Mouse (Mus musculus): ENCODE data around the gene Nbeal2. TPM values are rescaled to one million over a fixed set of nuclear protein-coding genes. Genes with fewer than 3 reads are reported as not detected.

Gene Nbeal2
- total and polyA plus RNA-seq, 2 experiments: 2.1 to 11.6 TPM

GRCm38 (mm10) chr9:110672462-110673106, 18.6 kb upstream of the Nbeal2 start:
- Histone ChIP-seq H3K4me3 (ENCODE audit: insufficient read depth, low read depth, low read length) (no peak overlapping the region), H3K9ac (ENCODE audit: low read depth, low read length) (no peak overlapping the region), H3K27ac (replicated peaks; ENCODE audit: insufficient read depth, low read depth, low read length) (no peak overlapping the region), H3K4me1 (ENCODE audit: control insufficient read depth, insufficient read depth, low read length) (peaks cover 16% of the 10 kb centered on the region; the same call in 1 of the 2 replicates), H3K27me3 (ENCODE audit: control insufficient read depth, insufficient read depth, low read length) (no peaks in the 10 kb centered on the region), H3K36me3 (ENCODE audit: control insufficient read depth, insufficient read depth, low read length) (no peaks in the 10 kb centered on the region), H3K79me2 (ENCODE audit: control insufficient read depth, insufficient read depth, low read length) (peaks cover 58% of the 10 kb centered on the region)
- DNase-seq (ENCODE audit: extremely low read depth, low read depth, low spot score): peak; percentile 56
- TF ChIP-seq POLR2A (IDR thresholded peaks at IDR 0.05; ENCODE audit: extremely low read depth, insufficient read depth, low read length): no peak
- peak; percentile 97 for TF ChIP-seq CTCF (IDR thresholded peaks at IDR 0.05; ENCODE audit: low read depth, low read length)
- WGBS: 62% methylated on average over 7 of the region's 7 CpGs

GRCm38 (mm10) chr9:110669785-110670184, 15.8 kb upstream of the Nbeal2 start:
- no peak for DNase-seq (ENCODE audit: extremely low read depth, low read depth, low spot score)
- WGBS: 90% methylated on average over 5 of the region's 5 CpGs
- TF ChIP-seq POLR2A (IDR thresholded peaks at IDR 0.05; ENCODE audit: extremely low read depth, insufficient read depth, low read length) (no peak), CTCF (IDR thresholded peaks at IDR 0.05; ENCODE audit: low read depth, low read length) (no peak)
- peaks cover 17% of the 10 kb centered on the region; the same call in 1 of the 2 replicates for H3K4me1 ChIP-seq (ENCODE audit: control insufficient read depth, insufficient read depth, low read length)
- peaks cover 53% of the 10 kb centered on the region for H3K79me2 ChIP-seq (ENCODE audit: control insufficient read depth, insufficient read depth, low read length)
- H3K4me3 ChIP-seq (ENCODE audit: insufficient read depth, low read depth, low read length): no peak overlapping the region
- H3K27ac ChIP-seq (replicated peaks; ENCODE audit: insufficient read depth, low read depth, low read length): no peak overlapping the region
- H3K36me3 ChIP-seq (ENCODE audit: control insufficient read depth, insufficient read depth, low read length): no peaks in the 10 kb centered on the region
- H3K27me3 ChIP-seq (ENCODE audit: control insufficient read depth, insufficient read depth, low read length): no peaks in the 10 kb centered on the region
- no peak overlapping the region for H3K9ac ChIP-seq (ENCODE audit: low read depth, low read length)

GRCm38 (mm10) chr9:110668601-110669293, 14.8 kb upstream of the Nbeal2 start:
- 88% methylated on average over 6 of the region's 6 CpGs for WGBS

GRCm38 (mm10) chr9:110667219-110667836, 13.4 kb upstream of the Nbeal2 start:
- Histone ChIP-seq H3K9ac (ENCODE audit: low read depth, low read length) (no peak overlapping the region), H3K79me2 (ENCODE audit: control insufficient read depth, insufficient read depth, low read length) (peaks cover 45% of the 10 kb centered on the region), H3K27ac (replicated peaks; ENCODE audit: insufficient read depth, low read depth, low read length) (no peak overlapping the region), H3K27me3 (ENCODE audit: control insufficient read depth, insufficient read depth, low read length) (no peaks in the 10 kb centered on the region), H3K4me3 (ENCODE audit: insufficient read depth, low read depth, low read length) (no peak overlapping the region), H3K4me1 (ENCODE audit: control insufficient read depth, insufficient read depth, low read length) (peaks cover 9% of the 10 kb centered on the region; the same call in 1 of the 2 replicates), H3K36me3 (ENCODE audit: control insufficient read depth, insufficient read depth, low read length) (no peaks in the 10 kb centered on the region)
- 18% methylated on average over 4 of the region's 4 CpGs for WGBS
- TF ChIP-seq CTCF (IDR thresholded peaks at IDR 0.05; ENCODE audit: low read depth, low read length): no peak
- no peak for TF ChIP-seq POLR2A (IDR thresholded peaks at IDR 0.05; ENCODE audit: extremely low read depth, insufficient read depth, low read length)
- no peak for DNase-seq (ENCODE audit: extremely low read depth, low read depth, low spot score)

More at GRCm38 (mm10) chr9:110668601-110669293, 14.8 kb upstream of the Nbeal2 start:
- DNase-seq (ENCODE audit: extremely low read depth, low read depth, low spot score): no peak
- no peak overlapping the region for H3K9ac ChIP-seq (ENCODE audit: low read depth, low read length)
- H3K27me3 ChIP-seq (ENCODE audit: control insufficient read depth, insufficient read depth, low read length): no peaks in the 10 kb centered on the region
- peaks cover 50% of the 10 kb centered on the region for H3K79me2 ChIP-seq (ENCODE audit: control insufficient read depth, insufficient read depth, low read length)
- H3K36me3 ChIP-seq (ENCODE audit: control insufficient read depth, insufficient read depth, low read length): no peaks in the 10 kb centered on the region
- TF ChIP-seq POLR2A (IDR thresholded peaks at IDR 0.05; ENCODE audit: extremely low read depth, insufficient read depth, low read length) (no peak), CTCF (IDR thresholded peaks at IDR 0.05; ENCODE audit: low read depth, low read length) (no peak)
- H3K4me3 ChIP-seq (ENCODE audit: insufficient read depth, low read depth, low read length): no peak overlapping the region
- H3K4me1 ChIP-seq (ENCODE audit: control insufficient read depth, insufficient read depth, low read length): peaks cover 15% of the 10 kb centered on the region; the same call in 1 of the 2 replicates
- no peak overlapping the region for H3K27ac ChIP-seq (replicated peaks; ENCODE audit: insufficient read depth, low read depth, low read length)

GRCm38 (mm10) chr9:110666374-110666773, 12.4 kb upstream of the Nbeal2 start:
- H3K79me2 ChIP-seq (ENCODE audit: control insufficient read depth, insufficient read depth, low read length): peaks cover 50% of the 10 kb centered on the region
- no peaks in the 10 kb centered on the region for H3K27me3 ChIP-seq (ENCODE audit: control insufficient read depth, insufficient read depth, low read length)
- H3K27ac ChIP-seq (replicated peaks; ENCODE audit: insufficient read depth, low read depth, low read length): no peak overlapping the region
- no peak for TF ChIP-seq CTCF (IDR thresholded peaks at IDR 0.05; ENCODE audit: low read depth, low read length)
- TF ChIP-seq POLR2A (IDR thresholded peaks at IDR 0.05; ENCODE audit: extremely low read depth, insufficient read depth, low read length): no peak
- 79% methylated on average over 8 of the region's 8 CpGs for WGBS
- no peak overlapping the region for H3K4me3 ChIP-seq (ENCODE audit: insufficient read depth, low read depth, low read length)
- H3K9ac ChIP-seq (ENCODE audit: low read depth, low read length): no peak overlapping the region
- H3K4me1 ChIP-seq (ENCODE audit: control insufficient read depth, insufficient read depth, low read length): peaks cover 13% of the 10 kb centered on the region
- no peak for DNase-seq (ENCODE audit: extremely low read depth, low read depth, low spot score)
- H3K36me3 ChIP-seq (ENCODE audit: control insufficient read depth, insufficient read depth, low read length): no peaks in the 10 kb centered on the region
